Mouse (Mus musculus): ENCODE data around the gene Ttc25.
A peak's percentile ranks its signal among the peaks of the same experiment; 100 is the strongest.

Ttc25 gene

DNA sequence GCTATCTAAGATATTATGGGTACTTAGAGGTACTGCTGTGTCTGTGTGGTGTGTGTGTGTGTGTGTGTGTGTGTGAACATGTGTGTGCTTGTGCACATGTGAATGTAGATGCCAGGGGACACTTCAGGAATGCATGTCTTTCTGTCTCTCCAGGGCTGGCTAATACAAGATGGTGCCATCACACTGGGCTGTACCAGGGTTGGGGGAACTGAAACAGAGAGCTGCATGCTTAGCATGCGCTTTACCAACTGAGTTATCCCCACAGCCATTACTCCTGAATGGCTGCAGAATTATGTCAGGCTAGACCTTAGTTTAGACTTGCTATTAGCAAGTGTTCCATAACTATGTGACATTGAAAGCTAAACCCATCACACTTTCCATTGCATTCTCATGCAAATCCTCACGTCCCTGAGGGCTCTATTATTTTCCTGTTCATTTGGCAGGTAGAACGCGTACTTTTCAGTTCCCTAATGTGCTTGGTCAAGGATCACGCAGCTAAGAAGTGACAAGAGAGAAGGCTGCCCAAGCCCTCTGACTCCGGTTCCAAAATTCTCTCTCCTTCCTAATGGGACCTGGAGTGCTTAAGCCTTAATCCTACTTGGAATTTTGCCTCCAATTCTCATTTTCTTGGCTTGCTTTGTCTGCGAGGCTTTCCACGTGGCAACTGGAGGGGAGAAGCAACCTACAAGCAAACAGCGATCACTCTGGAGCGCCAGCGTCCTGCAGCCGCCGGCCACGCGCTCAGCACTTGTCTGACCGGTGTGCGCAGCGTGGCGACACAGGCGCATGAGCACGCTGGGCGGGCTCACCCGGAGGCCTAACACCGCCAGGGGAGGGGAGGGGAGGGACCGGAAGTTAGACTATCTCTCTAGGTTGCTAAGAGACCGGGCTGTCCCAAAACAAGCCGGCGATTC is at the start of gene Ttc25:
Gene Ttc25 (plus strand): TSS at position 776 of the 914 bp plus-strand sequence.
- DNase-seq (ENCODE audit: low read depth): peak; percentile 94

DNA sequence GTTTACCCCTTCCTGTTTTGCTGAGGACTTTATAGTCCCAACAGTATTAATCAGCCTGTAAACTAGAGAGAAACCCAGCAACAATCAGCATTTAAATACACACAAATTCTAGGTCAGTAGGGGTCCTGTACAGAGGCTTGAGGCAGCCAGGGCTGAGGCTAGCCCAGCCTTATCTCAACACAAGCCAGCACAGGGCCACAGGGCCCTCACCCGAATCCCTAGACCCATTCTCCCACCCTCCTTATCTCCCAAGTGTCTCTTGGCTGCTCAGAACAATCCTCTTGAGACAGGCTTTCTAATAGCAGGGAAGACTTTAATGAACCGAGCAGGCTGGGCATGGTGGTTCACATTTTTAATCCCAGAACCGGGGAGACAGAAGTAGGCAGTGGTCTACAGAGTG is 45.2 kb upstream of the Ttc25 start:
- DNase-seq (ENCODE audit: low read depth): no peak

DNA sequence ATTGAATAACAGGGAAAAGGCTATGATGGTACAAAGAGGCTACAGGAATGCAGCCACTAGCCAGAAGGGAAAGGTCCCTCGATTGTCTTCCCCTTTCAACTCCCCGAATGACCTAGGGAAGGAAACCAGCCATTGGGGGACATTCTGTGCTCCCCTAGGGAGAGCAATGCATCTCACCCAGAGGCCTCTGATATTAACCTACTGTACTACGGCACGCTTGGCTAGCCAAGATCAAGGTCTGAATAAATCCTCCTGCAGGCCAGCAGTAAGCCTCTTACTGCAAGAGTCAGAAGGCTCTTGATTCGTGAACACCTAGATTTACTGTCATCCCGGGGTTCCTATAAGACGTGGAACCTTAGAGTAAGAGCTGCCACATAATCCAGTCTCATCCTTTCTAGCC is 44.8 kb upstream of the Ttc25 start:
- DNase-seq (ENCODE audit: low read depth): no peak

DNA sequence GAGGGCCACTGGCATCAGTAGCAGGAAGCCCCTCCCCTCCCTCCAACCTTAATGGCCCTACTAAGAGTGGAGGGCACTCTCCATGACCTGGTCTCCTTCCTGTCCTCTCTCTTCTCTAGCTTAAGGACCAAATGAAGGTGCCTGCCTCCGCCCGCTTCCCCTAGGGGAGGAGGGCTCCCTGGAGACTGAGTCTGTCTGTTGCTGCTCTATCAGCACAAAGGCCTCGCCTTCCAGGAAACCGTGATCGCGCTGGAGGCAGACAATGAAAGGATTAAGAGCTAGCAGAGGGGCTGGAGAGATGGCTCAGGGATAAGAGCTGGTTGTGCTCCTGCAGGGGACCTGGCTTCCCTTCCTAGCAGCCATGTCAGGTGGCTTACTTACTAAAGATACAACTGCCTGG is 44.1 kb upstream of the Ttc25 start:
- no peak for DNase-seq (ENCODE audit: low read depth)

DNA sequence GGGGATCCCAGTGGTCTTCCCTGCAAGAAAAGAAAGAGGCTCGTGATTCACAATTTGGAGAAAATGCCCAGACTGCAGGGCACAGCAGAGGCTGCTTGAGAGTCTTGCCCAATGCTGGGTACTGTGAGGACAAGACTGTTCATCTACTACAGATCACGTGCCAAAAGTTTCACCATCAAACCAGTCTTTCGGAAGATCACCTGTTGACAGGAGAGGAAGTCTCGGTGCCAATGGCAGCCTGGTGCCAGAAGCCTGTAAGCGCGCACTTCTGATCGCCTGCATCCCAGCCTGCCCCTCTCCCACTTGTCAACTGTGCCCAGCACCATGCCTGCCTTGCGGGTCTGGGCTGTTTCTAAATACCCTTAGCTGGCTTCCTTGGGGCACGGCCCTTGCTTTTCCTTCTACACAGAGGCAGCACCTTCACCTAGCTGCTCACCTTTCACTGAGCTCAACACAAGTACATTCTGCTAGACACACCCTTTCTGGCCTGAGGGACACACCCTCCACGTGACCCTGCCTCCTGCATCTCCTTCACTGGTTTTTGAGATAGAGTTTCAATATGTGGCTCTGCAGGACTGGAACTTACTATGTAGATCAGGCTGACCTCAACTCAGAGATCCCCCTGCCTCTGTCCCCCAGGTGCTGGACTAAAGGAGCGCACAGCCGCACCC is 40.3 kb upstream of the Ttc25 start:
- DNase-seq (ENCODE audit: low read depth): no peak

DNA sequence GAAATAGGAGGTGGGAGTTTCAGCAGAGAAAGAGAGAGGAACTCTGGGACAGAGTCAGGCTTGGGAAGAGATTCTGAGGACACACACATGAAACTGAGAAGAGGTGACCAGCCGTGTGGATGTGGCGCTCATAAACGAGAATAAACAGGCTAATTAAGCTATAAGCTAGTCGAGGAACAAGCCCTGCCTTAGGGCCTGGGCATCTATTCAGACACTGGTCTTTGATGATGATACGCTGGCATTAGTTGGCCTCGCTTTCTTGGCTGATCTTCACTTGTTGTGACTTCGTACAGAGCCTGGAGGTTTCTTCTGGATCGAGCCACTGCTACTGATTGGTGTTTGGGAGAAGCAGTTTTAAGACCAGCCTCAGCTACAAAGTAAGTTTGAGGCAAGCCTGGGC is 39.4 kb upstream of the Ttc25 start:
- DNase-seq (ENCODE audit: low read depth): no peak

DNA sequence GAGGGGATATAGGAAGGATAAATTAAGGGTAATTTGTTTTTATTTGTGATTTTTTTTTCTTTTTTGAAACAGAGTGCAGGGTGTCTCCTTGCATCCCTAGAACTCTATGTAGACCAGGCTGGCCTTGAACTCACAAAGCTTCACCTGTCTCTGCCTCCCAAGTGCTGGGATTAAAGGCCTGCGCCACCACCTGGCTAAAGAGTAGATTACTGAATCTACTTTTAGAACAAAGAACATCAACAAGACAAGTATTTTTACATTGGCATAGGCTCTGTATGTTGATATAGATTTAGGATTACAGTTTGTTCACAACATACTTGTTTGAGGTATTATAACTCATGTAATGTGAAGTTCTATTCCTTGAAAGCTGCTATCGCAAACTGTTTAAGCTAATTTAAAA is 34.9 kb upstream of the Ttc25 start:
- peak; percentile 26 for DNase-seq (ENCODE audit: low read depth)

DNA sequence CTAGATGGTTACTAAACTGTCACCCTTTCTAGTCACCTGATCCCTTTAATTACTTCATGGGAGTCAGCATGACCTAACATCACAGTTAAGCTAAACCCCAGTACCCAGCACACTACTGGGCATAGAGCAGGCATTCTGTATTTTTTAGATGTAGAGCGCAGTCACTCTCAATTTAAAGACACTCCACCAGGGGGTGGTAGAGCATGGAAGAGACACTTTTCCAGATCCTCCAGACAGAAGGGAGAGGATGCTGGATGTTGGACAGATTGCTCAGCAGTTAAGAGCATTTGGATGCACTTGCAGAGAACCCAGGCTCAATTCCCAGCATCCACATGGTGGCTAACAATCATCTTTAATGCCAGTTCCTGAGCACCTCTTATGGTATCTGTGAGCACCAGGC is 33.0 kb upstream of the Ttc25 start:
- peak; percentile 24 for DNase-seq (ENCODE audit: low read depth)

DNA sequence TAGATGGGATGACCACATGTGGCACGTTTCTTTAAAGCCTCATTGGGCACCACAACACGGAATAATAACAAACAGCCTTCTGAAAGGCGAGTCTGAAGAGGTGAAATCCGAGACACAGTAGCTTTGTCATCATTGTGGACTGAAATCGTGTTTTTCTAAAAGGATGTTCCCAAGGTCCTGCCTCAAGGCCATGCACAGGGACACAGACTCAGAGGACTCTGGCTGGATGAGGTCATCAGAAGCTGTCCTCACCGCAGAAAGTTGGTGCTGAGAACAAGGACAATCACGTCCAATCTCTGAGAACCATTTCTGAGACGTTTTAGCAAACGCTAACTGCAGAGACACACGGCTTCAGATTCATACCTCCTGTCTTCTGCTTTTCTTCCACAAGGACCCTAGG is 31.7 kb upstream of the Ttc25 start:
- no peak for DNase-seq (ENCODE audit: low read depth)

DNA sequence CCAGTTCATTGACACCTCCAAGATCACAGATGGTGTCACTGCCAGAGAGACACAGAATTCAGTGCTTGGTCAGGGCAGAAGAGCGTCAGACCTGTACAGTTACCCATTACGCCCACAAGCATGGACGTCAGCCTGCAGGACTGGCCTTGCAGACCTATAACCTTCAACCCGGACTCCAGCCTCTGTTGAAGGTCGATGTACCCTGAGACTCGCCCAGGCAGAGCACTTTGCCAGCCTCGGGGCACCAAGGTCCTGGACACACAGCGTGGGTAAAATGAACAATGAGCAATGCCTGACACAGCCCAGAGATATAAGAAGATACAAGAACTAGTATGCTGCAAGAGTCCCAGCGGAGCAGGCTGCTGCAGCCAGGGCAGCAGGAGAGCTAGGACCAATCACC is 30.3 kb upstream of the Ttc25 start:
- no peak for DNase-seq (ENCODE audit: low read depth)

DNA sequence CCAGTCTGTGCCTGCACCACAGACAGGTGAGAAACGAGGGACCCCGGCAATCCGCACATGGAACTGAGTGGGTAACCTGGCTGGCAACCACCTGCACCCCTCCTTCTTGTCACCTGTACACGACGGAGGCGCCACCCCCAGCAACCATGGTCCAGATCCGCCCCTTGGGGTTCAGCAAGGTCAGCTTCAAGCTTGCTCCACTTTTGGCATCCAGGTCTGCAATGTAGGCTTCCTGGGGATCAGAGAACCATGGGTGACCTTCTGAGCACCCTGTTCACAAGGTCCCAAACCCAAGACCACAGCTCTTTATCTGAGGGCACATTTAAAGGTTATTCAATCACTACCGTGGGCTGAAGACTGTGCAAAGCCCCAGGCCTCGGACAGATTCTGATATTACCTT is 29.6 kb upstream of the Ttc25 start:
- DNase-seq (ENCODE audit: low read depth): no peak

DNA sequence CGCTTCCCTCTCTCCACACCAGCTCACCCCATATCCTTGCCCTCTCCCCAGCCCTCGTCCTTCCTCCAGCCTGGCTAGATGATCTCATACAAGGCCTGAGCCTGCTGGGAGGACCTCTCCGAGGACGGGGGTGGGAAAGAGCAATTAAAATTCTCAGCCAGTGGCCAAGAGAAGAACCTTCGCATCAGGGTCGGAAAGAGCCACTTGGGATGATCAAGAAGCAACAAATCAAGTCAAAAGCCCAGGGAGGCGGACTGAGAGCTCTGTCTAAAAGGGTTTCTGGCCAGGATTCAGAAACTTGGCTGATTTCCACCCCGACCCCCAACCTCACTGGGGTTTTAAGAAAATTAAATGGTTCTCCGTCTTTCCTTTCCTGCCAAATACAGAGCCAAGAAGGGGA is 29.1 kb upstream of the Ttc25 start:
- DNase-seq (ENCODE audit: low read depth): no peak

DNA sequence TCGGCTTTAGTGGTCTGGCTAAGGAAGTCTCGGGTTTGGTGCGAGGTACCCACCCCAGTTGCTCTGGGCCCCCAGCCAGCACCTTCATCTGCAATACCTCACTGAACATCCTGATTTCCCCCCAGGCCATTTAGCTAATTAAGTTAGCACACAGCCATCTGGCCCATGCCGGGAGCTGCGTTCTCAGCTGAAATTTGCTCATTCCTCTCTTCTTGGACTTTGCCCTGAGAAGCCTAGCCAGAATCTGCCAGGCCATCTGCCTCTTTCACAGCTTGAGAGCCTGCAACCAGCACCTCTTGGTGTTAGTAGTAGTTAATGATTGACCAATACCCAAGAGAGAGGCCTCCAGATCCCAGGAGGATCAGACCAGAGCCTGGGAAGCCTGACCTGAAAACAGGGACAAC is 27.2 kb upstream of the Ttc25 start:
- no peak for DNase-seq (ENCODE audit: low read depth)

DNA sequence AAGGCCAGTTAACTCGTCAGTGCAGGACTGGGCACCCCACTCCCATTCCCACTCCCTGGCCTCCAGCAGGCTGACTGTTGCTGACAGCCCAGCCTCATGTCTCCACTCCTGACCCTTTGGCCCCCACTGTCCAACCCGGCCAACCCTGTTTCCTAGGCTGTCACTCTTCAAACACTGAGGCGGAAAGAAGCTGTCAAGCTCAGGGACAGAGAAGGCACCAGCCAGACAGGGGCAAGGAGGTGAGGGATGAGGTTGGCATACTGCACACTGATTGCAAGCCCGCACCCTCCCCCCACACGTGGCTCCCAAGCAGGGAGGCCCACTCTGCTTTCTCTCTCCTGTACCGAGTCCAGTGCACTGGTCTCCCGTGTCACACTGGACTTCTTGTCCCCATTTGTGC is 26.2 kb upstream of the Ttc25 start:
- DNase-seq (ENCODE audit: low read depth): no peak

DNA sequence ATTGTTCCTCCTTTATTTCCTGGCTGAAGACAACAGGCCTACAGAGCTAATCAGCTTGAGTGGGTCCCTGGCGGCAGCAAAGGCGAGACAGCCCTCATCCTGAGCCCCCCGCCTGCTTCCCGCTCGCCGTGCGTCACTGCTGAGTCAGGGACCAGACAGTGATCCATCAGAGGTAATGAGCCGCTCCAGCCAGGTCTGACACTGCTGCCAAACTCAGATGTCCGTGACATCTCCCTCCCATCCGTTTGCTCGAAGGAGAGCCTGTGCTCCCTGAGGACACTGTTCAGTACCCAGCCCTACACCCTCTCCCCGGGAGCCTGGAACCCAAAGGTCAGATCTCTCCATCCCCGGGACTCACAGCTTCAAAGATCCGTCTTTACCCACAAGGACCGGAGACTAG is 24.6 kb upstream of the Ttc25 start:
- DNase-seq (ENCODE audit: low read depth): no peak

DNA sequence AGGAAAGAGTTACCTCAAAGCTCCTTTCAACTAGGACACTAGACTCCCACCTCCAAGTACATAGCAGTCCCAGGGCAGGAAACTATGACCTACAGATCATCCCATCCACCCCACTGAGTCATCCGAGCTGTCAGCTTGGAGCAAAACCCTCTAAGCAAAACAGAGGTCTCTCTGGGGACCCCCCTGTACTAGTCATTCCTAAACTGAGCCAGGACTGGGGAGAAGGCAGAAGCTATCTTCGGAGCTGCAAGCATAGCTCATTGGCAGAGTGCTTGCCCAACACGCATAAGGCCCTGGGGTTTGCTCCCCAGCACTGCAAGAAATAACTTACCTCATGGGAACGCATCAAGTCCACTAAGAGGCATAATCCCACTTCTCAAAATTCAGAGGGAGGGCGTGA is 21.0 kb upstream of the Ttc25 start:
- peak; percentile 44 for DNase-seq (ENCODE audit: low read depth)

DNA sequence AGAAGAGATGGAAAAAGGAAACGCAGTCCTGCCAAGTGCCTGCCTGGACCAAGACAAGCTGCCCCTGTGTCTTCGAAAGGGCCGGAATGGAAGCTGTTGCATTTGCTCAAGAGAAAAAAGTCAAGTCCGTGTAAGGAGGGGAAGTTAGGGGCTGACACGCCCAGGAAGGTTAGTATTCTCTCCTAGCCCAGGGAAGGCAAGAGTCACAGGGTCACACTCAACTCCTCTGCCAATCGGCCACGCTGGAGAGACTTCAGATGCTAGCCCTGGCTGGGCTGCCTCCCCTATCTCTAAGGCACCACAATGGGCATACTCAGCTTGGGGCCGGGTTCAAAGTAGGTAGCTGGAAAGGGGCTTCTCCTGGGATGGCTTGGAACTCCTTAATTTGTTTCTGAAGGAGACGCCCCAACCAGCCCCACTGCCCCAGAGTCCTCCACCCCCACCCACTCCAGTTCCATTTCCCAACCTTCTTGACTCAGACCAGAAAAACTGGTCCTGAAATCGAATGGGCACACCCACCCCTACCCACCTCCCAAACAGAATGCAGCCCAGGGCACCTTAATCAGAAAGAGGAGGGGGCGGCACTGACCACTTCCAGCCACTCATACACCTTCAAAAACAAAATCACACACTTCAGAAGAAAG is 20.3 kb upstream of the Ttc25 start:
- peak; percentile 53 for DNase-seq (ENCODE audit: low read depth)

DNA sequence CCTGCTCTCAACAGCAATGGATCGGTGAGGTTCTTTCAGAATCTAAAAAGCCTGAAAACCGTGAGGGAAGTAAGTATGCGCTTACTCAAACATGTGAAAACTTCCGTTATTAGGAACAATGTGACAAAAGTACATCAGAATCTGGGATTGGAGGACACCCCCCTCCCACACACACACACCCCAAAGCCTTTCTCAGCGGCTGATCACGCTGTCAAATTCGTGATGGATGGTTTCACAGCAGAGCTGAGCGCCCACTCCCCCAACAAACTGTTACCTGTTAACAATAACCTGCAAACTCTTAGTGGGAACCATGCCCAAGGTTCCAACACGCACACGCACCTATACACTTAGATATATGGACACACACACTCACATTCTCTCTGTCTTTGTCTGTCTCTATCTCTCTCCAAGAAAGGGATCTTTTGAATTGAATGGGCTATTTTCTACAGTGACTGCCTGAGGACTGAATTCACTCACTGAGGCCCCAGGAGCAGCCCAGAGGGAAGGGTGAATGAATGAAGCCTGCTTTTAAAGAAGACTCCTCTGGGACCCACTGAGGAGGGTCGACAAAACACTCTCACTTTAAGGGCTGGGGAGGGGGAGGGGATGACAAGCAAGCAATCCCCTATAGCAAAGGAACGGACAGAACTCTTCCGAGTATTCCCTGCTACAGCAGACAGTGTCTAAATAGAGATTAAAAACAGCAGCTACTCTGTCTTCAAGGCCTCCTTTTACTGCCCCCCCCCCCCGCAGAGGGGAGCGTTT is 19.2 kb upstream of the Ttc25 start:
- DNase-seq (ENCODE audit: low read depth): no peak

DNA sequence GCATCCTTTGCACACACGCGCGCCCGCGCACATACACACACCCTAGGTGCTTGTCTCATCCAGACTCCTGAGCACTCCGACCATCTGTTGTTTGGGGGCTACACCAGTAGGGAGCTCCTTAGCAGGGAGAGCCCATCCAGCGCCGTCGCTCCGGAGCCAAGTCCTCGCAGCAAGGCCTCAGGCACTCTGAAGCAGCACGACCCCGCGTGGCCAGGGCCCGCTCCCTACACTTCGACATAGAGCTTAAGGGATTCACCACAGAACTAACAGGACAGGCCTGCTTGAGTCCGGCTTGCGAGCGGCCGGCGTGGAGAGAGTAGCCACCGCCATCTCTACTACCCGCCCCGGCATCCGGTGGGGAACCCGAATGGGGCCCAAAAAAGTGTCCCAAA is 18.3 kb upstream of the Ttc25 start:
- DNase-seq (ENCODE audit: low read depth): peak; percentile 71

DNA sequence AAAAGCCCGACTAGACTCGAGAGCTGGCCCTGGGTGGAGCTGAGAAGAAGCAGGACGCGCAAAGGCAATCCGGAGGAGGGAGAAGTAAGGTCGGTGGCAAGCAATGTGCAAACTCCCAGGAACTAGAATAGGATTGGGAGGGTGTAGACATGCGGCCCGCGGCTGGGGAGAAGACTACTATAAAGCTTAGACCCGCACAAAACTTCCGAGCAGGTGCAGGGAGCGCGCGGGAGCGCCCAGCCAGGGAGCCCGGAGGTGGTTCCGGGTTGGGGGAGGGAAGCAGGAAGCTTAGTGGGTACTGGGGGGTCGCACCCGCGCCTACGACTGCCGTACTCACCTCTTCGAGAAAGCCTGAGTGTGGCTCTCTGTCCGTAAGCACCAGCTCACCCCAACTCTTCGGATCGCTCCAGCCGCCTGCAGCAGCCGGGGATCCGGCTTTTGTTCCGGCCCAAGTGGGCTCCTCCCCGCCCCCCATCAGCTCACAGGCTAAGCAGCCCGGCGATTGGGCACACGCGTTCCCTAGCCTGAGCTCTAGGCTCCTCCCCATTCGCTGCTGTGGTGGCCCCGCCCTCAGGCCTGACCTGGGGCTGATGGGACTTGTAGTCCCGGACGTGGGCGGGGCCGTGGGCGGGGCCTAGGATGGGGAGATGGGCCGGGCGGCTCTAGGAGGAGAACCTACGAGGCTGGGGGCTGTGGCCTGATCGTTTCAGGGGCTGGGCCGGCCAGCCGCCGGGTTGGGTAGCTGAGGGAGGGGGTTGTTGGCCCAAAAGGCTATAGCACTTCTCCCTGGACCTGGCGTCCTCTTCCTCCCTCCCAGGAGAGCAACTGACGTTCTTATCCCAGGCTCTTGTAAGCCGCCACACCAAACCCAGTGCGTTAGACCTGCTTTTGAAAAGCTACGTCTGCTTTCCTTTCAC is 17.7 kb upstream of the Ttc25 start, which contains the start of gene Acly:
Gene Acly (minus strand): TSS at position 543 of the 917 bp plus-strand sequence.
- peak; percentile 99 for DNase-seq (ENCODE audit: low read depth)
